Mouse (Mus musculus) C2C12 (cell line): ENCODE measurements around the gene Prss58. TPM values are rescaled to one million over a fixed set of nuclear protein-coding genes. Genes with fewer than 3 reads are reported as not detected.

Experiments
- H3K27me3 ChIP-seq: one replicate; pipeline ENCODE4 v1.6.1; 2011; ENCODE audit not compliant: control insufficient read depth, insufficient read depth, insufficient read length
- H3K36me3 ChIP-seq: one replicate; pipeline ENCODE4 v1.6.1; 2011; ENCODE audit not compliant: control insufficient read depth, insufficient read depth
- H3K4me3 ChIP-seq: one replicate; pipeline ENCODE4 v1.5.1; 2011; ENCODE audit warnings: mild to moderate bottlenecking, control low read depth; ENCODE audit not compliant: poor library complexity, insufficient read depth, severe bottlenecking
- H3K79me2 ChIP-seq: one replicate; pipeline ENCODE4 v1.6.1; 2011; ENCODE audit not compliant: control insufficient read depth, insufficient read depth
- H3K79me3 ChIP-seq: one replicate; pipeline ENCODE4 v1.6.1; 2011; ENCODE audit warnings: low read depth, control low read depth
- H3ac ChIP-seq: one replicate; pipeline ENCODE3; 2011; ENCODE audit warnings: low read depth; ENCODE audit not compliant: control insufficient read depth, insufficient read length
- CEBPB ChIP-seq: IDR thresholded peaks from one replicate; pipeline ENCODE4 v1.6.1; 2011; ENCODE audit warnings: low read depth, mild to moderate bottlenecking, control low read depth, moderate library complexity
- CTCF ChIP-seq: IDR thresholded peaks from one replicate; pipeline ENCODE4 v1.5.1; 2011; ENCODE audit not compliant: control insufficient read depth, insufficient read depth, insufficient read length
- FOSL1 ChIP-seq: IDR thresholded peaks from one replicate; pipeline ENCODE4 v1.8.0; 2011; ENCODE audit warnings: mild to moderate bottlenecking, low read length; ENCODE audit not compliant: poor library complexity, insufficient read depth, severe bottlenecking
- MAX ChIP-seq: IDR thresholded peaks from one replicate; pipeline ENCODE4 v1.6.1; 2011; ENCODE audit warnings: mild to moderate bottlenecking, control low read depth
- MYOD1 ChIP-seq: IDR thresholded peaks from one replicate; pipeline ENCODE4 v1.6.1; 2011; ENCODE audit warnings: low read depth; ENCODE audit not compliant: control insufficient read depth, insufficient read length
- MYOG ChIP-seq: IDR thresholded peaks from one replicate; pipeline ENCODE4 v1.6.1; 2011; ENCODE audit not compliant: control insufficient read depth, insufficient read length; ENCODE audit errors: extremely low read depth
- USF1 ChIP-seq: IDR thresholded peaks from one replicate; pipeline ENCODE4 v1.6.1; 2011; ENCODE audit warnings: low read depth, mild to moderate bottlenecking, control low read depth, moderate library complexity
- polyA plus RNA-seq: library from polyadenylated mRNA; unstranded; fragments of >200 nt; fragmentation: generic; extraction: Trizol; gene quantifications from one replicate; pipeline ENCODE4 v1.2.1, GENCODE M21; 2012; ENCODE audit warnings: missing spikeins

The Prss58 gene
- polyA plus RNA-seq, 1 experiment = not detected

- Histone ChIP-seq H3K79me3 (no peaks in the 10 kb centered on the region), H3K36me3 (no peaks in the 10 kb centered on the region), H3ac (no peak overlapping the region), H3K27me3 (no peaks in the 10 kb centered on the region), H3K4me3 (no peak overlapping the region), H3K79me2 (no peaks in the 10 kb centered on the region)
- TF ChIP-seq MAX (no peak), MYOD1 (no peak), CEBPB (no peak), FOSL1 (no peak), USF1 (no peak), MYOG (no peak), CTCF (no peak)
Measured at GRCm38 (mm10) chr6:40890973-40891372, 9.2 kb downstream of the Prss58 start.

GRCm38 (mm10) chr6:40887394-40887793 is 12.8 kb downstream of the Prss58 start, which contains the start of gene Moxd2:
Gene Moxd2, minus strand, starts transcription at chr6:40887494.
- H3K27me3 ChIP-seq = no peaks in the 10 kb centered on the region

GRCm38 (mm10) chr6:40845283-40845682 is 54.9 kb downstream of the Prss58 start:
- TF ChIP-seq USF1 (no peak), MAX (no peak), CEBPB (no peak), MYOG (no peak), MYOD1 (no peak), CTCF (no peak), FOSL1 (no peak)
- Histone ChIP-seq H3K4me3 (no peak overlapping the region), H3K79me3 (no peaks in the 10 kb centered on the region), H3K36me3 (no peaks in the 10 kb centered on the region), H3K27me3 (no peaks in the 10 kb centered on the region), H3K79me2 (no peaks in the 10 kb centered on the region), H3ac (no peak overlapping the region)

More at GRCm38 (mm10) chr6:40887394-40887793, 12.8 kb downstream of the Prss58 start, which contains the start of gene Moxd2:
- TF ChIP-seq MYOG = no peak
- no peak for TF ChIP-seq USF1
- TF ChIP-seq CTCF = no peak
- no peak for TF ChIP-seq FOSL1
- TF ChIP-seq CEBPB = no peak
- TF ChIP-seq MYOD1 = no peak
- TF ChIP-seq MAX = no peak
- Histone ChIP-seq H3K36me3 (no peaks in the 10 kb centered on the region), H3K4me3 (no peak within 1 kb of the TSS), H3K79me2 (no peaks in the 10 kb centered on the region), H3ac (no peak within 1 kb of the TSS), H3K79me3 (no peaks in the 10 kb centered on the region)

Other genes with a start within 250 kb of the Prss58 start
- gene Moxd2, start 12.9 kb downstream of the Prss58 start, polyA plus RNA-seq = 0.01 TPM
- not detected for gene 1700074P13Rik, start 40.2 kb upstream of the Prss58 start, polyA plus RNA-seq
- gene Gm4744, start 51.5 kb upstream of the Prss58 start, polyA plus RNA-seq = not detected
- gene 1810009J06Rik, start 64.4 kb upstream of the Prss58 start, polyA plus RNA-seq = not detected
- not detected for gene Gm2663, start 99.1 kb upstream of the Prss58 start, polyA plus RNA-seq
- not detected for gene 2210010C04Rik, start 135.1 kb upstream of the Prss58 start, polyA plus RNA-seq